Mouse (Mus musculus) liver (tissue): ENCODE measurements around the gene Hoxd9.

Experiments
- DNase-seq: peaks from one replicate; pipeline ENCODE4 v3.0.0-alpha.2; 2020; ENCODE audit warnings: mixed read lengths

The Hoxd9 gene

DNA sequence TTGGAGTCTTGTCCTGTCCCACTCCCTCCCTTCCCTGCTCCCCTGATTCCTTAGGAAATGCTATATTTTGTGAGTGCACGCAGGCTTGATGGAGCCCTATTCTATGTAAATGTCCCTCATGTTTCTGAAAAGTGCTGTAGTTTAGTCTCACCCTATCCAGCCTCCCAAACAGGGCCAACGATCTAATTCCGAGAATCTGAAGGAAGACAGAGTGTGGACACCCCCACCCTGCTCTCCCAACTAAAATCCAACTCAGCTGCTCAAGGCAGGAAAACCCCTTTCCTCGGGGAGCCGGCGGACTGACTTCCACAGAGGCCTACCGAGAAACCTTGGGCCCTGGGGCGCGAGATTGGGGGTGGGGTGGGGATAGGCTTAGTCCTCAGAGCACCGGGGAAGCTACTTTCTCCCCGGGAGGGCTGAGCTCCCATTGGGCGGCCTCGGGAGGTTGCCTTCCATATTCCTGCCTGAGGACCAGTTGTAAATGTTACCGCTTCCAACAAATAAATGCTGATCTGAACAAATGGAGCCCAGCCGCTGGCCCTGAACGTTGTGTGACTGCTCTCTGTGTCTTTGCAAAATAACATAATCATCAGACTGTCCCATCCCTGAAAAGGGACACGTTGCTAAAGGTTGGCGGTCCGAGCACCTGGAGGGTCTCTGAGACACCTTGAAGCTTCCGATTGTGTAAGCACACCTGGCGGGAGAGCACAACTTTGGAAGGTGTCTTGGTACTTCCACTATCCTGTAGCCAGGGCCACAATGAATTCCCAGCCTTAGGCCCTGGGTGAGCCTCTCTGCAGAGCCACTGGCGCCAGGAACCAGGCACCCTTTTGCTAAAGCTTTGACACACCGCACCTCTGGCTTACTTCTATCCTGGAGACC lies 2.4 kb downstream of the Hoxd9 start:
- DNase-seq = no peak

DNA sequence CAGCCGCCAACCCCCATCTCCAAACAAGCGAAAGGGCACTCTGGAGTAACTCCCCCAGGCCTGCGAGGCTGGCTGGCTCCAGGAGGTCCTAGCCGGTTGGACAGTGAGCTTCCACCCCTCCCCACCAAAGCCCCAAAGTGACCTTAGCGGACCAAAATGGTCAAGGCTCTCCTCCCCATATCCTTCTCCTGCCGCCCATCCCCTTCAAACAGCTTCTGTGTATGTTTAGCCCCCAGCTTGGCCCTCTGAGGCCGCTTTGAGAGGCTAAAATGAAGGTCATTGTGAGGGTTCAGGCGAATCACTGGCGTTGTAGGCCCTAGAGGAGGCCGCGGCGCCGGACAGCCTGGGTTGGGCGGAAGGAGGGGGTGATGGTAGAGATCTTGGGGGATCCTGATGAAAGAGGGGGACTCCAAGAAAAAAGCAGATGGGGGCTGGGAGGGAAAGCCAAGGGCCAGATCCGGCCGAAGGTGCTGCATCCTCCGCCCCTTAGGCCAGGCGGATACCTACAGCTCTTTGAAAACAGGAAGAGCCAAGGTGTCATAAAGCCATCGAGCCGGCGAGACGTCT lies 3.1 kb downstream of the Hoxd9 start:
- DNase-seq = no peak

GRCm38 (mm10) chr2:74701949-74702819 lies 4.7 kb downstream of the Hoxd9 start:
- peak; percentile 60 for DNase-seq

DNA sequence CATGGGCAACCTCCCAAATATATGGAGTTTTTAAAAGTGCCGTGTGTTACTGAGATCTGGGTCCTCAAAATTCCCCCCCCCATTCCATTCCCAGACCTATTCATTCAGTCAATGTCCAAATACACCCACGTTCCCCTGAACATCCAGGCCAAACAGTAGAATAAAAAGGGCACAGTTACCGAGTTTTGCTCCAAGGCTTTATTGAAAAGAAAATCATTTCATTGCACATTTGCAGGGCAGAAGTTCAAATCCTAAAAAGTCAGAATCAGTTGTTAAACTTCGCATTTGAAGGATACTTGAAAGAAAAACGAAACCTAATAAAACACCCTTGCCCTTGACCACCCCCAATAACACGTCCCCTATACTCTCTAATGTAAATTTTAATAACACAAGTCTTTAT lies 5.3 kb downstream of the Hoxd9 start:
- no peak for DNase-seq

- no peak for DNase-seq
Measured at GRCm38 (mm10) chr2:74703317-74703716, 5.8 kb downstream of the Hoxd9 start.

DNA sequence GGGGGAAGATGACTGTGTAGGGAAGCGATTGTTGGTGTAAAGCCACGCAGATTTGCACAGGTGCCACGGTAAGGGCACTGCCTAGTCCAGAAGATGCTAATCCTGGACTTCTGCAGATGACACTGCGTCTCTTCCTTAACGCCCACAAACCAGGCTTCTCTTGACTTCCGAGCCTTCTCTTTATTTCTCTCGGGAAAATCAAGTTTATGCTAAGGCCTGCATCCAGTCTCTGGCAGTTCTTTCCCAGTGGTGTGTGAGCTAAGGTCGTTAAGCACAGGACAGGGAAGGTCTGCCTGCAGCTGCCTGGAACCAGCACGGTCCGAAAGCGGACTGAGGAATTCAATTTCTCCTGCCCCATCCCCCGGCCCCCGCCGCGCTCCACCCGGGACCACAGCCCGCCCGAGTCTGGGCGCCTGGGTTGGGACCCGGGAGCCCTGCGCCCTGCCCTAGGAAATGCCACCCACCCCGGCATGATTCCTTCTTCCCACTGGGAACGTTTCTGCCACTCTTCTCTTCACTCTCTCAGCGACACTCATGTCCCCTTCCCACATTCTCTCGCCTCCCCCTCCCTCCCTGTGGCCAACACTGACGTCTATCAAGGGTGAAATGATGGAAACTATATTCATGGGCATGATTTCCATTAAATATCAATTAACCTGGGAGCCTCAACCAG lies 6.3 kb downstream of the Hoxd9 start:
- no peak for DNase-seq

DNA sequence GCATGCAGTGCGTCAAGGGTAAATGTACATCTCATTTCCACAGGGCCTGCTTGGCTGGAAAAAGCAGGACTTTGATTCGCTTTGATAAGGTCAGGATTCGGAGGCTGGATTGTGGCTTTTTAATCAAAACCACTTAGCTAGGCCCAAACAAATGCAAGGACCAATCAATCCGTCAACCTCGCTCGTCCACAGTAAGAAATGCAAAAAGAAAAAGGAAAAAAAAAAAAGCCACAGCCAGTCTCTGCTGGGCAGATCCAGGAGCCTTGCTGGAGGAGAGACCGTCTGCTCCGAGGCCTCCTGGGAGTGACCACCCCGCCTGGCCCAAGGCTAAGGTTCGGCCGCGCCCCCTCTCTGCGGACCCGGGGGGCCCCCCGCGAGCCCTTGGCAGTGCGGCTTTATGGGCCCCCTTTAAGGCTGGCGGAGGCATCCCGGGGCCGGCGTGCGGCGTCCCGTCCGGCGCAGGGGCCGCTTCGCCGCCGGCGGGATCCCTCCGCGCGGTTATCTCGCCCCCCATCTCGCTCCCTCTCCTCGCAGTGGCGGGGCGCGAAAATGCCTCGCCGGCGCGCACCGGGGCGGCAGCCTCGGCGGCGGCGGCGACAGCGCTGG lies 7.0 kb downstream of the Hoxd9 start, which contains the start of gene Hoxd8:
Gene Hoxd8 (plus strand): TSS at position 223 of the 606 bp plus-strand sequence.
- DNase-seq = no peak

DNA sequence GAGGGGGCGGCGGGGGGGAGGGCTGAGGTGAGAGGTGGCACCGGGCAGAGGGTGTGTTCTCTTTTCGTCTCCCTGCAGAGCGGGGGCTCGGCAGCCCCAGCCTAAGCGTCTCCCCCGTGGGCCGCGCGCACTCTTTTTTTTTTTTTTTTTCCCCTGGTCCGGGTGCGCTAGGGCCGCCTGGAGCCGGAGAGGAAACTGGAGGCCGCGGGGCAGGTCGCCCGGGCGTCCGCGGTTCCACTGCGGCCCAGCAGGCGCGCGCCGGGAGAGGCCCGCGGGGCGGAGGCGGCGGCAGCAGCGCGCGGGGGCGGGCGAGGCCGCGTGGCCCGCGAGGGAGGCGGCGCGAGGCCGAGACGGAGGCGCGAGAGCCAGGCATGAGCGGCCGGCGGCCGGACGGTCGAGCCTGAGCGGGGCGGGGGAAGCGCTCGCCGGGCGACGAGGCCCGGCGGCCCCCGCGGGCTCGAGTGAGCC lies 7.5 kb downstream of the Hoxd9 start:
- no peak for DNase-seq

- DNase-seq = no peak
Measured at GRCm38 (mm10) chr2:74705467-74706089, 8.1 kb downstream of the Hoxd9 start.

GRCm38 (mm10) chr2:74706393-74706960 lies 8.9 kb downstream of the Hoxd9 start:
- no peak for DNase-seq

DNA sequence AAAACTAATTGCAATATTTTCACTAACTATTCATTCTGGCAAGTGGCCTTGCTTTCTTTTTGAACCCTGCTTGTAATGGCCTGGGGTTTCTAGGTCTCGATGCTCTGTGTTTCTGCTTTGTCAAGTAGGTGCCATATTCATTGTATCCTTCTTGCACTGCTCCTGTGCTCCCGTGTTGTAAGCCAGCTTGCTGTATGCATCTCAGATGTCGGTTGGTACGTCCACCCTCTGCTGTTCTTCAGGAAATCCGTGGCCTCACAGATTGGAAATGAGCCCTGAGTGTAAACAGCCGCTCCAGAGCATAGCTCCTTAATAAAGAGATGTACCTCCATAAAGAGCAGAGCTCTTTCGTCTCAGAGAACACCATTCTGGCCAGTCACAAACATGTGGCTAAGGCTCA lies 10.1 kb downstream of the Hoxd9 start:
- DNase-seq = no peak

- no peak for DNase-seq
Measured at GRCm38 (mm10) chr2:74708676-74709075, 11.1 kb downstream of the Hoxd9 start.

GRCm38 (mm10) chr2:74709465-74710419 lies 12.2 kb downstream of the Hoxd9 start:
- DNase-seq = no peak

- DNase-seq = no peak
Measured at GRCm38 (mm10) chr2:74710929-74711543, 13.5 kb downstream of the Hoxd9 start.

DNA sequence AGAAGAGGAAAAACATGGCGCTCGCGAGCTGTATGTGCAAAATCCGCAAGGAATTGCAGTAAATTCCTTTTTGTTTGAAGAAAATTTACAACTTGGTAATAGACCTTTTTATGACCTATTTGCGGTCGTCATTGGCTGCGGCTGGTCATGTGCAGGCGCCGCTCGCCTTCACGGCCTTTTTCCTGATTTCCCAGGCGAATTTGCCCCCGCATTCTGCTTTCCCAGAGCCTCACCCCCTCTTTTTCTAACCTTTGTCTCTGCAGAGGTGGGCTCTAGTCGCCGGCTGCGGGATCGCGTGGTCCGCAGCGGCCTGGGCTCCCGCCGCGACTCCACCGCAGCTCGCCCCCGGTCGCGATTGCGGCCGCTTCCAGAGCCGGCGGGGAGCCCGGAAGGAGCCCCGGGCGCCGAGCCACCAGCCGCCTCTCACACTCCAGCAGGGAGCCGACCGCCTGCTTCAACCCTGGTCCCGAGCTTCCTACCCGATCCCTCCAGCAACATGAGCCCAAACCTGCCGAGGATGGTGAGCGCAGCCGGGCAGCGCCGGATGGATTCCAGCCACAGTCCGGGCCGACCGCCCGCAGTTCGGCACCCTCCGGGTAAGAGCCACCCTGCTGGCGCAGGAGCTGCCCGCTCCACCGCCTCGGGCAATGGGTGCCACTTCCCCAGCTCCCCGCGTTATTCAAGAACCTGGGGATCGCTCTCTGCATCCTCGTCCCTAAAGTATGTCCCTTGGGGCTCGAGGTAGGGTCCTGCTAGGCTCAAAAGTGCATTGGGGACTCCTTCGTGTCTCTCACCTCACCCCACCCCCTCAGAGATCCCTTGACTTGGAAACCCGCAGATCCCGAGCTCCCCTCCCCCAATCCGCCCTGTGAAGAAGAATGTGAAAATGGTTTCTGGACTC lies 14.4 kb downstream of the Hoxd9 start, which contains the start of the genes Hoxd3 and Hoxd4:
Gene Hoxd3 (plus strand): TSS at position 207 of the 901 bp plus-strand sequence.
Gene Hoxd4 (plus strand): TSS at position 209 of the 901 bp plus-strand sequence.
- no peak for DNase-seq

DNA sequence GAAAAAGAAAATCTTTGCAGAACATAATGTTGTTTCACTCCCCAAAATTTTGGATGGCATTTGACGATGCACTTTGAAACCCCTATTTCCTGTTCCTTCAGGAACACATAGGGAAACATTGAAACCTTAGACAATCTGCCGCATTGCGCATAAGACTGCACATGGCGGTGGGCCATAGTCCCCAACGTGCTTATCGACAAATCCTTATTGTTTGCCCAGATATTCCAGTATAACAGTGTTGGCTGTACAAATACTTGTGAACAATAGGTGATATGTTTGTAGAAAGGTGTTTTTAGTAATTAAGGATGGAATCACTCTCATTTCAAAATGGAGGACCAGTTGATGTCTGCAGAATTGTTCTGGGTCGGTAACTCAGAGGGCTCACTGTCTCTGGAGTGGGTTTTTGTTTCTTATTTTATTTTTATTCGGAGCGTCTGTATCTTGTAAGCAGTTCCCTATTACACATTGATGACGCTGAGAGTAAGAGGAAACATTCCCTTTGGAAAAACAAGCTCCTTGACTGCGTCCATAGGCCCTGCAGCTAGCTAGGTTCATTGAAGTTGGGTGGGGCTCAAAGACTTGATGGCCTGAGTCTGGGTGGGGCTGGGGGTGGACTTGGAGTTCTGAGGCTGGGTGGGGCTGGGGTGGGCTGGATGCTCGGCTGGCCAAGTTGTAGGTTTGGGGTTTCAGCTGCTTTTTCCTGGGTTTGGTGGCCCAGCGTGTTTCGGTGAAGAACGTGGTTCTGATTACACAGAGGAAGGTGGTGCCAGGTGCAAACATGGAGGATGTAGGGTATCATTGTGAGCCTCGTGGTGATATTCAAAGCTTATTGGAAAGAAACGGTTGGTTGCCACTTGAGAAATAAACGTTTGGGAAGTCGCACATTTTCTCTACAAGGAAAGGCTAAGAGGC lies 16.0 kb downstream of the Hoxd9 start:
- no peak for DNase-seq

DNA sequence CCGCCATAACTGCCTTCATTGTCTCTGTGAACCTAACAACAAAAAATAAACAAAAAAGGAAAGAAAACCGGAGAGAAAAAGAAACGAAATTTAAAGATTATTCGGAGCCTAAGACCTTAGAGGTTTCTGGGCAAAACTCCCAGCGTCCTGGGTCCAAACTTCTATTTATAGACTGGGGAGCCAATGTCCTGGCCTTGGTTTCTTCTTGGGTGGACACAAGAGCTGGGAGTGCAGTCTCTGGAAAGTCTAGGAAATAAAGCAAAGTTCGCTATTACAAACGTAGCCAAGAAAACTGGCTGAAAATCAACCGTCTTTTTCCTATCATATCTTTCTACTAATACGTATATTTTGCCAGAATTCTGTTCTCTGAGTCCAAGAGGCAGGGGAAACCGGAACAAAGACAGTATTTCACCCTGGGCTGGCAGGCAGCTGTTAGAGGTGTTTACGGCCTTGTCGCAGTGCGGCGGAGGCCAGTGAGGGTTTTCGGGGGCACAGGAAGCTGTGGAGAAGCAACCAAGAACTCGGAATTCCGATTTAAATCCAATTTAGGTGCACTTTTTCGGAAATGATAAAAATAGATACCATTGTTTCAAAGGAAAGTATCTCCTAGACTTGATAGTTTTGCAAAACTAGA lies 16.7 kb downstream of the Hoxd9 start:
- no peak for DNase-seq
